Mouse (Mus musculus) ovary, postnatal 10 days (tissue): Measurements from ENCODE around the gene Rab11fip4.

Experiments used
- DNase-seq: peaks from one replicate; pipeline ENCODE4 v3.0.0; 2022; ENCODE audit warnings: low spot score

Rab11fip4 gene

DNA sequence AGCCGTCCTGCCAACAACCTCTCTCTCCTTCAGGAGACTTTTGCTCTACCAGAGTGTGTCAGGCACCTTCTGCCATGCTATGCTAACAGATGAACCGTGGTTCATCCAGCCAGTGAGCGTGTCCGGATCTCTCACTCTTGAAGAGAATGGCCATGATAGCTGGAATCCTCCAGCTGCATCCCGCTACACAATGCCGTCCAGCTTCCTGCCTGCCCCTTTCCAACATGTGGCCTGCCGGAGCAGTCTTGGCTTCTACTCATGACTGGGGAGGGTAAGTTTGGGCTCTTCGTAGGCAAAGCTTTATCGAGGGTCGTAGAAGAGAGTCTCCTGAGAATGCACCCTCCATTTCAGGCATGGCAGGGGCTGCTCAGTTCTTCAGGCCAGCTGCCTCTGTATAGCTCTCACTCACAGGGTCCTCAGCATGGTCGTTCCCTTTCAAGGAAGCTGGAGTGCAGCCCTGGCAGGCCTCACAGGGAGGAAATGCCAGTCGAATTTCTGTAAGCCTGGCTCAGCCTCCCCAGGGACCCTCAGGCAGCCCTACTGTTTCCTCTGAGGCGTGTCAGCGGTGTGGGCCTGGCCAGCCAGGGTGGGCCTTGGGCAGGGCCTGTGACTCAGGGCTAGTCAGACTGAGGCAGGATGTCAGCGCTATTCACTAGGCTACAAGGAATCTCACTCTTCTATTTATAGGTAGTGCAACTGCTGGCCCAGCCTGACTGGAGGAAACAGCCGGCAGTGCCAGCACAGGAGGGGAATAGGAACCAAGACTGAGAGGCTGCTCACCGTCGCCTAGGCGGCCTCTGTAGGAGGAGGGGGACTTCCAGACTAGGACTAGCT is 147.9 kb downstream of the Rab11fip4 start:
- no peak for DNase-seq

DNA sequence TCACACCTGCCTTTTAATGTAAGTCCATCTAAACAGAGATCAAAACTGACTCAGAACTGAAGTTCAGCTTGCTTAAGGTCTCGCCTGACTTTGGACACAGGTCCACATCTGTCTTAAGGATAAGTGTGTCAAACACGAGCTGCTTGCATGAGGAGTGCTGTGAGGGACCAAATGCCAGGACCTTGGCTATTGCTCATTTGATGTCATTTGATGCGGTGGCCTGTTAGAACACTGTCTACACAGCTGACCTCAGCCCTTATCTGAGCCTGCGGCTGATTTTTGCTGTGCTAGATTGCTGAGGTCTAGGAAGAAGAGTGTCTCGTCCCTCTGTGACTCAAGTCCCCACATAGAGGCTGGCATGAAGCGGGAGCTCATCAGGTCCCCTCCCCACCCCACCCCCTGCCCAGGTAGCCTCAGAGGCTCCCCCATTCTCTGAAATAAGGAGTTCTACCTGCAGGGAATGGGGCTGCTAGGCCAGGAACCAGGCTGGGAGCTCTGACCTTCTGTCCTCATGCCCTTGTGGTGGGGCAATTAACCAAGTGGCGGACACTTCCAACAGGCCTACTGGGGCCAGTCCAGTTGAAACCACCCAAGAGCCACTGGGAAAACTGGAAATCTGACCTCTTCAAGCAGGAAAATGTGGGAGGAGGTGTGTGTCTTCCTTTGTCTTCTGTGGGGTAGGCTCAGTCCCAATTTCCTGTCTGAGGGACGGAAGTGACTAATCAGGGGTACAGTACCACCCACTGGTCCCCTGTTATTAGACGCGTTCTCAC is 149.9 kb downstream of the Rab11fip4 start:
- DNase-seq: no peak

DNA sequence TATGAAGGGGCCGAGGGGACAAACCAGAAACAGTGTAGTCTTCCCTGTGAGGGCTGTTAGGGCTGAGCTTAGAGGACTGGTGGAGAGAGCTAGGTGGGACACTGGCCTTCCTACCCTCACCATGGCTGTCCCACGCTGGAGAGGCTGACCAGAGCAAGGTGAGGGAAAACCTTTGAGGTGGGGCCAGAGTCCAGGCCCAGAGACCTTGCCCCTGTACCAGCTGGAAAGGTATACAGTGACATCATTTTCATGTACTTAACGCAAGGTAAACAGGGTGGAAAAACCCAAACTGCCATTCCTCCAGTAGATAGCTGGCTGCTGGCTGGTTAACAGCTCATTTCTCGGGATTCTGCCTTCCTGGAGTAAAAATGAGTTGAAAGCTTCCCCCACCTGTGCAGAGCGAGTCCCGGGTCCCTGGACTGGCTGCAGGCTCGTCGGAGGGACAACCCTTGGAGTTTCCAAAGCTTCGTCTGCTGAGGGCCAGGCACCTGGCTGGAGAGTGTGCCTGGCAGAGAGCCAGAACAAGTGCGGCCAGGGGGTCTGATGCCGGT is 155.6 kb downstream of the Rab11fip4 start:
- DNase-seq: no peak
